Mouse (Mus musculus): Measurements from ENCODE around the gene Epo. TPM values are rescaled to one million over a fixed set of nuclear protein-coding genes. Genes with fewer than 3 reads are reported as not detected.

Epo gene
- total RNA-seq (2021) = not detected in 2 replicates
- long read RNA-seq, experiment 1, partial matches to known transcripts = 0 of 17 reads
- long read RNA-seq, experiment 1, other reads (novel, unspliced or antisense) = 17 of 17 reads
- long read RNA-seq, experiment 2, partial matches to known transcripts = 0 of 17 reads
- long read RNA-seq, experiment 2, other reads (novel, unspliced or antisense) = 17 of 17 reads

DNA sequence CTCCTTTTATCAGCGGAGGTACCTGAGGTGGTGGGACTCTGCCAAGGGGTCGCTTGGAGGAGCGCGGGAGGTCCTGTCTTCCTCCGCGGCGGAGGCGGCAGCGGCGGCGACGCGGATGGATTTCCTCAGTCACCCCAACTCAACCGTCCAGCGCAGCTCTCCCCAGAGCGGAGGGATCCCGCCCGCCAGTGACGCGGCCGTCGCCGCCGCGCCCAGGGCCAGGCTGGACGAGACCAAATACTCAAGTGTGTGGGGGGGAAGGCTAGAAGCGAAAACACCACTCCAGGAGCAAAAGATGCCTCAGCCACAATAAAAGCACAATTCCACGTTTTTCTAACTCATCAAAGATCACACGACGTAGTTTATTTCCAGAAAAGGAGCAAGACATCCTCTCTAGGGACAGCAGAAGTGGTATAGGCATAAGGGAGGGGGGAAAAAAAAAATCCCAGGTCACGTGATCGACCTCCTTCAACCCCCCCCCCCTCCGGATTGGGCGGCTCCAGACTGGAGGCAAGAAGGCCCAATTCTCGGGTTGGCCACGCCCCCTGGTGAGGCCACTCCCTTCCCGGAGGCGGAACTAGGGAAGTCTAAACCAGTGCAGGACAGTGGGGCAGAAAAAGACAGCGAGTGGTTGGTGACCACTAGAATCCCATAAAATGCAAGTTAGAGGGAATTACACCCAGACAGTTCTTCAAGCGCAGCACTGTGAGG is at the start of gene Epo, which contains the start of gene Gnb2:
Epo (minus strand) TSS at position 126 of the 711 bp plus-strand sequence.
Gnb2 (minus strand) TSS at position 394 of the 711 bp plus-strand sequence.
- peak; percentile 99 for DNase-seq

DNA sequence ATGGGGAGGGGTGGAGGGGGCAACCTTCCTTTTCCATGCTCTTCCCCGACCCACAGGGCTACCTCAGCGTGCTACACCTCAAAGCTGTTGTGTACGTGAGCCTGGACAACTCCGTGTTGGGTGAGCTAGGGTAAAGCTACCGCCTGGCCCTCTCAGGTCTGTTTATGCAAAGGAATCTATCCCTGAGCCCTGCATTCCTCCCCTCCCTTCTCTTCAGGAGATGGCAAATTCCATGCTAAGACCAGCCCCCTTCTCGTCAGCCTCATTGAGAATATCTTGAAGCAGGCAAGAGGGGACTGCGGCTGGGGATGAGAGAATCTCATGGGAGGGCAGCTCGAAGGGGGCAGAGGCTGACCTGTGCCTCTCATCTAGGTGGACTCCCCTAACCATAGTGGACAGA is 49.7 kb upstream of the Epo start:
- DNase-seq = no peak

DNA sequence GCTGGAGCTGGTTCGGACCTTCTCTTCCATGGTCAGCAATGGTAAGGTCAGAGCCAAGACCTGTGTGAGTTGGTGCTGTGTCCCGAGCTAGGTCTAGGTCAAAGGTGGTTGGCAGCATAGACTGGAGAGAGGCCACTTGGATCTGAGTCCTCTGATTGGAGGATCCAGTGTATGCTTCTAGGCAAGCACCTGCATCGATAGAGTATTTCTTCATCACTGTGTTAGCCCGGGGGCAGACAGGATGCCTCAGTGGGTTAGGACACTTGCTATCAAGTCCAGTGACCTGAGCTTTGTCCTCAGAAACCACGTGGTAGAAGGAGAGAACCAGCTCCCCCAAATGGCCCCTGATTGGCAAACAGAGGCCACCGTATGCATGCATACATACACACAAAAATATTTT is 47.2 kb upstream of the Epo start:
- DNase-seq = peak; percentile 17

DNA sequence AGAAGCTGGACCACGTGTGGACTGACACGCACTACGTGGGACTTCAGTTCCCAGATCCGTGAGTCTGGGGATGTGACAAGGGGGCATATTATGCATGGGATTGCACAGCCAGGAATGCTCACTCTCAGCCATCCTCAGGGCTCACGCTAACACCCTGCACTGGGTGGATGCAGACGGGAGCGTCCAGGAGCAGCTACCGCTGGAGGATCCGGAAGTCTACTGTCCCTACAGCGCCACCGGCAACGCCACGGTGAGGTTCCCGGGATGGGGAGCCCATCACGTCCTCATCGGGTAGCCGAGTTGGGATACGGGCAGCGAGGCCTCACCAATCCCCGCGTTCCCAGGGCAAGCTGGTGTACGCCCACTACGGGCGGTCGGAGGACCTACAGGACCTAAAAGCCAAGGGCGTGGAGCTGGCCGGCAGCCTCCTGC is 41.4 kb upstream of the Epo start:
- peak; percentile 79 for DNase-seq

DNA sequence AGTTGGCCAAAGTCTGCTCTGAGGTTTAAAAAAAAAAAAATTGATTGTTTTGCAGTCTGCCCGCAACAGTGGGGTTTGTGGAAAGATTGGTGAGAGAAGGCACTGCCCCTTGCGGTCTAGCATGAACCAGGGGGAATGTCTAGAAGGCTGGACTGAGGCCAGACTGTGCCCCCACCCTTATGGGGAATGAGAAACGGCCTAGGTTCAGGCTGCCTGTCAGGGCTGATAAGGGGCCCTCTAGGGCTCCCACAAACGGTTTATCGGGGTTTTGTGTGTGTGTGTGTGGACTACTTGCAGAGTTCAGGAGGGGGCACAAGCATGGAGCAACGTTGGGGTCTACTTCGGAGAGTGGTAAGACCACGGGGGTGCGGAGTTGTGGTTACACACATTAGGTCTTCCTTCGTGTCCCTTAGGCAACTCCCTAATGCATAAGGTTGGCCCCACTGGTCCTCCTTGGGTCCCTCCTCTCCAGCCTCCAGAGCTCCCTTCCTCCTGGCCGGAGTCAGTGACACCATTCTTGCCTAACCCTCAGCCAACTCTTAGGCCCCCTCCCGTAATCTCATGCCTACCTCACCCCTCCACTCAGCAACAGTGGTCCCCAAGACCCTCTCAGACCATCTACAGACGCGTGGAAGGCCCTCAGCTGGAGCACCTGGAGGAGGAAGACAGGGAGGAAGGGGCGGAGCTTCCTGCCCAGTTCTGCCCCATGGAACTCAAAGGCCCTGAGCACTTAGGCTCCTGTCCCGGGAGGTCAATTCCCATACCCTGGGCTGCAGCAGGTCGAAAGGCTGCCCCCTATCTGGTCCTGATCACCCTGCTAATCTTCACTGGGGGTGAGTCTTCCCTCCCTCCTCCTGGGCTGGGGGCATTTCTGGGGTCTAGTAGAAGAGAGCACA is 37.9 kb upstream of the Epo start:
- DNase-seq = no peak

DNA sequence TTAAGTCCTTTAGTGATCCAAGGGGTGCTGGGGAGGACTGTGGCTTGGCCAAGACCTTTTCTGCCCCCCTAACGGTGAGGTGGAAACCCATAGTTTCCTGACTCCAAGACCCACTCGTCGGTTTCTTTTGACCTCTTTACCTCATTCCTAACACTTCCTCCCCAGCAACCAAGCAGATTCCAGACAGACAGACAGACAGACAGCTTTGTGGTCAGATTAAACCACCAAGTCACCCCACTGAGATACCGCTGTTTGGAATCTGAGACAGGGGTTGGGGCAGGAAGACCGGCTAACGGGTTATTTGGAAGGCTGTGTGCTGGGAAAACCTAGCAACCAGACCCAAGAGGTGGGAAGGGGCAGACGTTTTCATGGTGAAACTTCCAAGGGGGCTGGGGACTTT is 37.1 kb upstream of the Epo start:
- no peak for DNase-seq

DNA sequence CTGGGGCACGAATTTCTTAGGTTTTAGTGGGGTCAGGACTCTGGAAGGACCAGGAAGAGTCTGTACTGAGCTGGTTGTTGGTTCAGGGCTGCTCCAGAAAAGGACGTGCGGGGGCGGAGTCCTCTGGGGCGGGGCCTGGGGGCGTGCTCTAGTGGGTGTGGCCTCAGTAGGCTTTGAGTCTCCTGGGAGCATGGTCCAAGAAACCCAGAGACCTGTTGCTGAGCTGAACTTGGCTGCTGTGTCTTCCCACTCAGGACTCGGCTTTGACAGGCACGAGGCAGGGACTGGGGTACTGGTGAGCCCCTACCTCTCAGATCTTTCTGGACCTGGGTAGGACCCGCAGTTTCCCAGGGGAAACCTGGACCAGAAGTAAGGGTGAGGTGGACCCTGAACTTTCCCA is 36.6 kb upstream of the Epo start, which contains the start of gene Tfr2:
Tfr2 (plus strand) TSS at position 176 of the 400 bp plus-strand sequence.
- peak; percentile 80 for DNase-seq

DNA sequence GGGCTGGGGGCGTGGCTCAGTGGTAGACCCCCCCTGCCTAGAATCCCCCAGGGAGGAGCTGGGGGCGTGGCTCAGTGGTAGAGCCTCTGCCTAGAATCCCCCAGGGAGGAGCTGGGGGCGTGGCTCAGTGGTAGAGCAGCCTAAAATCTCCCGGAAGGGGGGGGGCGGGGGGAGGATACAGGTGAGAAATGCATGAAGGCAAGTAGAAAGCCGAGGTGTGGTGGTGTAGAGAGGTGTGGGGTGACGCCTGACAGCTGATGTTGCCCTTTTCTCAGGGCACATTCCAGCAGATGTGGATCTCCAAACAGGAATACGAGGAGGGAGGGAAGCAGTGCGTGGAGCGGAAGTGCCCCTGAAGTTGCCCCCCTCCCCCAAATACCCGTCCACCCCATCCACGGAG is 36.0 kb upstream of the Epo start:
- DNase-seq = no peak

DNA sequence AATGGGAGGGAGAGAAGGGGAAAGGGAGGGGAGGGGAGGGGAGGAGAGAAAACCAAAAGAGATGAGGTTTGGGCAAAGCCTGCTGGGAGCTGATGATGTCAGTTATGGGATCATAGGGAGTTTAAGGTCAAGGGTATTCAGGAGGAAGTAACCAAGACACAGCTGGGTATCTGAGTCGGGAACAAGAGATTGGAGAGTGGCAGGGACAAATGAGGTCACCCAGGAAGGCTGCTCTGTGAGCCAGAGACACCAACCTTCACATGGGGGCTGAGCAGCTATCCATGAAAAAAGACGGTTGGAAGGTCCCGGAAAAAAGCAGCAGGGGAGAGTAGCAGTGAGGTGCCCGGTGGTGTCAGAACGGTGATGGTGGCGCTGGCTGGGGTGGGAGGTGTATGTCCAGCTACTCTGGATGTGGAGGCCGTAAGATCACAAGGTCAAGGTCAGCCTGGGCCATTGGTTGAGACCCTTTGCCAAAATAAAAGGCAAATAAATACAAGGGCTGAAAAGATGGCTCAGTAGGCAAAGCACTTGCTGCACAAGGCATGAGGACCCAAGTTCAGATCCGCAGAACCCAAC is 35.3 kb upstream of the Epo start:
- DNase-seq = peak; percentile 52

DNA sequence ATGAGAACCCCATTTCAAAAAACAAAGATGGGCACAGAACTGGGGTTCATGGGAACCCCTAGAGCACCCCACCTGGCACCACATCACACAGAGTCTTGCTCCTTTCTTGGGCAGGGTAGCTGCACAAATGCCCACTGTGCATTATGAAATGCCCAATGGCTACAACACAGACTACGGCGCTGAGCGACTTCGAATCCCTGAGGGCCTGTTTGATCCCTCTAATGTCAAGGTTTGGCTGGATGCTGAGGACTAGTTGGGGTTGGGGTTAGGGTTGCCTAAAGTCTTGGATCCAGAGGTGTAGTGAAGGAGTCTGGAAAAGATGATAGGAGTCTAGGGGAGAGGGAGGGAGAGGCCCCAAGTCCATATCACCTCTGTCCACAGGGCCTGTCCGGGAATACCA is 33.4 kb upstream of the Epo start:
- DNase-seq = no peak

DNA sequence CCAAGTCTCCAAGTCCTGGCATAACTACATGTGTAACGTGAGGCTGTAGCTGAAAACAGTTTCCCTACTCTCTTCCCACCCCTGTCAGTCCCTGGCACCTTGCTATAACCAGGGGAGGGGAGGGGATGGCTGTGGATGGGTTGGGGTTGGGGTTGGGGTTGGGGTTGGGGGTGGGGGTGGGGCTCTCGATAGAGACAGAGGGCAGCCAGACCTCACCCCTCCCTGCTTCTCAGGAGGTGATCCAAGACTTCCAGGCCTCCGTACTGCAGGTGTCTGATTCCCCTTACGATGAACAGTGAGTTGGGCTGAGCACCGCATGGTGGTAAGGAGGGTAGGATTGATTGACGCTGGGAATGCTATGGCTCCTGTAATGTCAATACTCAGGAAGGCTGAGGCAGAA is 32.7 kb upstream of the Epo start:
- DNase-seq = no peak

DNA sequence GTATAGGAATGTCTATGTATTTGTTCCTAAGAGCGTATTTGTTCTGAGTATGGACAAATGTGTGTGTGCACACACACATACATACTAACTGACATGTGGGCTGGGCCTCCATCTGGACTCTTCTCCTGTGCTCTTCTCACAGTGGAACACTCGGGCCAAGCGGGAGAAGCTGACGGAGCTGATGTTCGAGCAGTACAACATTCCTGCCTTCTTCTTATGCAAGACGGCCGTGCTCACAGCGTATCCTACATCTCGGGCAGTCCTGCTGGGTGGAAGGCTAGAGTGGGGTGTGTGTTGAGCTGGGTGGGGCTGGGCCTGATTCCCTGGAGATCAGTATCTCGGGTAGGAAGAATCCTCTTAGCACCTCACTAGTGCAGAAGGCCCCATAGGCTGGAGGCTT is 29.9 kb upstream of the Epo start:
- no peak for DNase-seq

DNA sequence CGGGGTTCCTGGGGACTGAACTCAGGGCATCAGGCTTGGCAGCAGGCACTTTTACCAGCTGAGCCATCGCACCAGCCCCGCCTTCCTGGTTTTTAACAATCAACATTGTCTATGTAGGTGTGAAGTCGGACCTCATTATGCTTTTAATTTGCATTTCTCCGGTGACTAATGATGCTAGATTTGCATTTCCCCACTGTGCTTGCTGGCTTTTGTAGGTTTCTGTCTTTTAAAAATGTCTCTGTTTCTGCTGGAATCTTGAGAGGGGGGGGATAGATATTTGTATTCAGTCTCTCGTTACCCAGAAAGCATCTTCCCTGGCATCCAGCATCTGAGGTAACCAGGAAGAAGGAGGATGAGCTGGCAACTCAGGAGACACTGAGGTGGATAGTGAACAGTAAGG is 28.5 kb upstream of the Epo start:
- no peak for DNase-seq

DNA sequence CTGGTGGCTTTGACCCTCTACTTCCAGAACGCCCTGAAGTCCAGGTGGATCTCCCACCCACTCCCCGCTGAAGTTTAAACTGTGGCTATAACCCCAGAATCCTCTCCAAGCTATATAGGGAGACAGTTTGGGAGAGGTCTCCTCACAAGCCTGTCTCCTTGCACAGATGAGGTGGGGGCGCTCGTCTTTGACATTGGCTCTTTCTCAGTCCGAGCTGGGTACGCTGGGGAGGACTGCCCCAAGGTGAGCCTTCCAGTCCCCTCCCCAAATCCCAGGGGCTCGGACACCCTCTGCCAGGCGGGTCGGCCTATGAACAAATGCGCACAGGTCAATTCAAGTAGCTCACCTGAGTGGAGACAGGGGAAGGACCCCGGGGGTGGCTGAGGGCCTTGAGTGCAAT is 20.9 kb upstream of the Epo start:
- DNase-seq = no peak

DNA sequence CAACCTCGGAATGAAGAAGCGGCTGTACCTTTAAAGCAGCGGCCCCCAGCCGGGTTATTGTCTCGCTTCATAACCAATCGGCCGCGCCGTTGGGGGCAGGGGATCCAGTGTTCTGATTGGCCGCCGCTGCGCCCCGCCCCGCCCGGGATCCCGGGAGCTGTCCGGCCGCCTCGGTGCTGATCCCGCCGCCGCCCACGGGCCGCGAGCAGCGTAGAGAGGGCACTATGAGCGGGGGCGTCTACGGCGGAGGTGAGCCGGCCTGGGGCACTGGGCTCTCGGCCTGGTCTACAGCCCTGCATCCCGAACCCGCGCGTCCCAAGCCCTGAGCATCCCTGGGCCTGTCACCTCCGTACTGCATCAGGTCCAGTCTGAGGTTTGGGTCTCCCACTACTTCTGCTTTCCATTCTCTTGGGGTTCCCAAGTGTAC is 20.4 kb upstream of the Epo start, which contains the start of gene Actl6b:
Actl6b (plus strand) TSS at position 107 of the 427 bp plus-strand sequence.
- DNase-seq = peak; percentile 90

DNA sequence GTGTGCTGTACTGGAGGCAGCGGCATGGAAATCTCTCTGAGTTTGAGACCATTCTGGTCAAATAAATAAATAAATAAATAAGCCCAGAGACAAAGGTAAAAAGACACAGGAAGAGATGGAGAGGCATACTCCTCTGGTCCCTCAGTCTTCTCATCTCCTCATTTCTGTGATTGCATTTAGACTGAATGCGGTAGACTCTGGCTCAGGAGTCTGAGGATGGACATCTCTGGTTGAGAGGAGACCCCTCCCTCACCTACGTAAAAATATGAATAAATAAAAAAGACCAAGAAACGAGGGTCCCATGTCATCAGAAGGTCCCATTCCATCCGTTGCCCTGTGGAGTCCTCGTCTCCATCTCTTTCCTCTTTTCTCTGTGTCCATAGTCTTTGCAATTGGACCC is 20.0 kb upstream of the Epo start:
- DNase-seq = no peak

DNA sequence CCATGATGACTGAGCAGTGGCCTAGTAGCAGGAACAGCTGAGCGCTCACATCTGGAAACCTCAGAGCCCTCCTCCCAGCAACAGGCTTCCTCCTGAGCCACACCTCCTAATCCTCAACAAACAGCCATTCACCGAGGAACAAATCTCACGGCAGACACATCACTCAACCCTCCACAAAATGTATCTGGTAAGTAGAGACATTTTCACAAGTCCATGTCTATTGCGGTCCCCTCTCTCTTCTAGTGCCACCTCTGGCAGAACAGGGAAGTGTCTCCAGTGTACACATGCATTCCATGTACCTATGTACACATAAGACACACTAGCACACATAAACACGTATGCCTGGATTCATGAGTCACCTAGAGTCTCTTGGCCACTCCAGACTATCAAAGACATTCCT is 18.1 kb upstream of the Epo start:
- no peak for DNase-seq

DNA sequence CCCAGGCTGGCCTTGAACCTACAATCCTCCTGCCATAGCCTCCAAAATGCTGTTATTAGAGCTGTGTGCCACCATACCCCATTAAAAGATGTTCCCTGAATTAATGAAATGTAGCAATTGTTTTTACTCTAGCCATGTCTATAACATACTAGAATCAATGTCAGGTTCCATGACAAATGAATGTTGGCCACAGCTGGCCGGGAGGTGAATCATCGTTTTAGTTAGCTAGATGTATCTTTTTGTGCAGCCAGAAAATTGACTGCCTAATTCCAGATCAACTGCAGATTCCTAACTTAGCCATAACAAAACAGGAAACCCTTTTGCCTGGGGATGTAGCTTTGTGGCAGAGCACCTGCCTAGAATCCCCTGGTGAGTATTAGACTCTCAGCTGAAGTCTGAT is 16.8 kb upstream of the Epo start:
- DNase-seq = no peak

DNA sequence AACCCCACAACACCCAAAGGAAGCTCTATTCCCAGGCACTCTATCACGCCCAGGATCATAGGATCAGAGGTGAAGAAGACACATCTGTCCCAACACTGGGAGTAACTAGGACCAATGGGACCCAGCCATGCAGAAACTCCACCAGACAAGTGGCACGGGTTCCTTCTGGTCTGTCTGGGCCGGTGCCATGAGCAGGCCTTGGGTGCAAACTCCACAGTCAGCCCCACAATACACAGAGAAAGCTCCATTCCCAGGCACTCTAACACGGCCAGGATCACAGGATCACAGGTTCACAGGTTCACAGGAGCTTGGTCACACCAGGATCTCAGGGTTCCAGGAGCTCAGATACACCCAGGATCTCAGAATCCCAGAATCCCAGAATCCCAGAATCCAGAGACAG is 12.6 kb upstream of the Epo start:
- DNase-seq = no peak

DNA sequence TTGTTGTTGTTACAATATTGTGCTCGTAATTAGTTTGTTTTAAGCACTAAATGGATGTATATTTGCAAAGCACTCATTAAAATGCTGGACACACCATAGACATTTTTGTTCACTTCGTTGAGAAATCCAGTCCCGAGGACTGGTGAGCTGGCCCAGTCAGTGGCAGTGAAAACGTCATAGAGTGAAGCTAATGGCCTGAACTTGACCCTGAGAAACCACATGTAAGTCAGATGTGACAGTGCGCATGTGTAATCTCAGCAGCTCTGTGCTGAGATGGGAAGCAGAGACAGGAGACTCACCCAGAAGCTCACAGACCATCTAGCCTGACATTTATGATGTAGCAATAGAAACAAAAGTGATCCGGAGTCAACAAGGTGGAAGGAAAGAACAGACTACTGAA is 11.9 kb upstream of the Epo start:
- peak; percentile 56 for DNase-seq

DNA sequence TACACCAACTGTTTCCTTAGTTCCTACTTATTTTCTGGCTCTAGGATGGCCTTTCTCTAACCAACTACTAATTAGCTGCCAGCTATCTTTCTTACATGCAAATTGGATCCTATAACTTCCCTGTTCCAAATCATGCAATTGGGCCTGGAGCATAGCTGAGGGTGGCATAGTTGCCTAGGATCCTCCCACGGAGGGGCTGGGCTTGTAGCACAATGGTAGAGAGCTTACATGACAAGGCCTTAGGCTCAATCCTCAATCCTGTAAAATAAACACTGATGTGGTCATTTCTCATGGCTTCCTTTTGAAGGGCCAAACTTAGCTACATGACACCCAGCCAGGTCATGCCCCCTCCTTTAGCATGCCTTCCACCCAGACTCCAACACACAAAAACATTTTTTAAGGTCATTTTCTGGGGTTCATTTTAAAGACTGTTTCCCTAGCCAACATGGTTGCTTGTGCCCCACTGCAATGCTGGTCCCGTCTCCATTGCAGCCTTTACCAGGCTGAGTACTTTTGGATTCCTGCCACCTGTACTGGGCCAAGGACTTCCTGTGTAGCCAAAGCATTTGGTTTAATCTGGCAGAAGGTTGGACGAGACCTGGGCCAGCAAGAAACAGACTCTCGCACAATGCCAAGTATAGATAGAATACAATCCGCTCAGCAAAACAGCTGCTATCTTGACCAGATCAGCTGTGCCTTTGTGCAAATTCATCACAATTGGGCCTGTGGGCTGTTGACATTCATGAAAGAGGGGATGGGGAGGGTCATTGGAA is 8.9 kb upstream of the Epo start:
- peak; percentile 75 for DNase-seq

DNA sequence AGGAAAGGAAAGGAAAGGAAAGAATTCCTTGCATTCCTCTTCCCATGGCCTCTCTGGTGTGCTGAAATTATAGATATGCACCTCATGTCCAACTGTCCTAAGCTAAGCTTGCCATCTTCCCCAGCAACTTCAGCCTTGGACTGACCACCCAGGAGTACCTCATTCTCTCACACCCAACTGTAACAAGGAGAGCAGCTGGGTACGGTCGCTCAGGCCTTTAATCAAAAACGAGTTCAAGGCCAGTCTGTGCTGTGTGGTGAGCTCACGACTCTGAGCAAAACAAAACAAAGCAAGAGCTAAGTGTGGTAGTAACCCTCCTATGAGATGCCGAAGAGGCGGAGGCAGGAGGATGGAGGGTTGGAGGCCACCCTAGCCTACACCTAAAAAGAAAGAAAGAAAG is 7.9 kb upstream of the Epo start:
- no peak for DNase-seq

Data from adrenal gland, postnatal 14 days (tissue).